Mouse (Mus musculus) cortical plate, adult 2 months (tissue): Measurements from ENCODE around the gene Ebi3.

Source experiments
- CTCF ChIP-seq: fragments of 200-500 bp; IDR thresholded peaks from 2 replicates; pipeline ENCODE4 v1.5.1; 2011; ENCODE audit warnings: mild to moderate bottlenecking, control low read depth, low read length; ENCODE audit not compliant: insufficient read depth; ENCODE audit errors: extremely low read depth
- POLR2A ChIP-seq: fragments of 200-500 bp; IDR thresholded peaks from 2 replicates; pipeline ENCODE4 v1.6.1; 2011; ENCODE audit warnings: mild to moderate bottlenecking, low read length, control low read depth; ENCODE audit not compliant: insufficient read depth; ENCODE audit errors: extremely low read depth

DNA sequence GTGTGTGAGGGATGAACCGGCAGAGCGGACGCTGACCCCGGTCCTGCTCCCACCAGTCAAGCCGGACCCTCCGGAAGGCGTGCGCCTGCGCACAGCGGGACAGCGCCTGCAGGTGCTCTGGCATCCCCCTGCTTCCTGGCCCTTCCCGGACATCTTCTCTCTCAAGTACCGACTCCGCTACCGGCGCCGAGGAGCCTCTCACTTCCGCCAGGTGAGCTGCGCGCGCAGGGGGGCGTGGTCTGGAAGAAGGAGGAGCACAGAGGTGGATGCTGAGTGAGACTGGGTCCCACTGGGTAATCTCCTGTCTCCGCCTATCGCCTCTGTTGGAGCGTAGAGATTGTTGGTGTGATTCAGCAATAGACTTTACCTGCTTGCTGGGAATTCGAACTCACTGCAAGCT lies 3.7 kb downstream of the Ebi3 start:
- TF ChIP-seq CTCF: no peak
- TF ChIP-seq POLR2A: peak; percentile 61; the same call in 1 of the 2 replicates
